Mouse (Mus musculus): Measurements from ENCODE around the gene Slc38a4. TPM values are rescaled to one million over a fixed set of nuclear protein-coding genes. Genes with fewer than 3 reads are reported as not detected.

The Slc38a4 gene
- polyA plus RNA-seq, 1 experiment from 2014 or later = 28.6 TPM

DNA sequence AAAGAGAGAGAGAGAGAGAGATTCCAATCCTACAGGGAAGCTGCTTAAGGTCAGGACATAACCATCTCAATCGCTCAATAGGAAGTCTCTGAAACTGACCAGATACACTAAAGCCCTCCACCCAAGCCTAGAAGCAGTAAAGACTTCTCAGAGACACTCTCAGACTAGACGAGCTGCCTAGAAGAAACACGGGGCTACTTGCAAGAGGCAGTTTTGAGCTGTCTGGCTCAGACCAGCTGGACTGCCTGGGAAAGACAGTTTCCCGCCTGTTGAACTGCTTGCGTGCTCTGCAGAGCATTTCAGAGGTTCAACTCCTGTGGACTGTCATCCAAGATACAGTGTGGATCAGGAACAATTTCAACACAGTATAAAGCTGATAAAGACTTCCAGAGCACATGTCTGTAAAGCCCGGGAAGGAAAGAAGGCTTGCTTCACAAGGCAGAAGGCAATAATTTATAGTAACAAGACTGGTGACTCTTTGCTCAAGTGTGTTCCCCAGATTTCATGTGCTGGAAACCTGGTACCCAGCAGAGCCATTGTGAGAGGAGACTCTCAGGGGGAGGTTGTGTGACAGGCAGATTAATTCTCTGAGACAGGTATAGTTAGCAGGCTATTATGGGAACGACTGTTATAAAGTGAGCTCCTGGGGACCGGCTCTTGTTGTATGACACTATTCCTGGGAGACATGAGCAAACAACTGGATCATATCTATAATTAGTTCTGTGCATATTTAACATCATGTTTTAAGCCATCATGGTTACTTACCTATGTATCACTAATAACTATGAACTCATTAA lies 11.8 kb upstream of the Slc38a4 start:
- Histone ChIP-seq H3K9me3 (no peaks in the 10 kb centered on the region), H3K36me3 (no peaks in the 10 kb centered on the region), H3K4me1 (replicated peaks) (peaks cover under 1% of the 10 kb centered on the region; the same call in 1 of the 2 replicates), H3K27ac (no peak overlapping the region), H3K27me3 (ENCODE audit: insufficient read depth, poor library complexity, severe bottlenecking) (no peaks in the 10 kb centered on the region), H3K4me3 (no peak overlapping the region)
- no peak for DNase-seq (ENCODE audit: low spot score)
- 77% methylated on average over 8 of the region's 8 CpGs for WGBS

DNA sequence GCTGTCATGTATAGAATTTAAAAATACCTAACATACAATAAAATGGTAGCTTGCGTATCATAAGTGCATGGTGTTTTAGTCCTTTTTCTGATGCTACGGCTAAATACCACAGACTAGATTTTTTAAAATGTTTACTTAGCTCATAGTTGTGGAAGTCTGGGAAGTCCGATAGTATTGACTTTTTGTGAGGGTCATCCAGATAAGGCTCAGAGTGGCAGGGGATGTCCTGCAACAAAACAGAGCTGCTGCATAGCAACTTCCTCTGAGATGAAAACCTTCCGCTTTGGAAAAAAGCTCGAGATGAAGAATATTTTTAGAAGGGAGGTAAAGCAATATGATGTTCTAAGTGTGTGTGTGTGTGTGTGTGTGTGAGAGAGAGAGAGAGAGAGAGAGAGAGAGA lies 11.2 kb upstream of the Slc38a4 start:
- DNase-seq (ENCODE audit: low spot score) = no peak
- Histone ChIP-seq H3K27ac (no peak overlapping the region), H3K27me3 (ENCODE audit: insufficient read depth, poor library complexity, severe bottlenecking) (no peaks in the 10 kb centered on the region), H3K9me3 (no peaks in the 10 kb centered on the region), H3K36me3 (no peaks in the 10 kb centered on the region), H3K4me1 (replicated peaks) (no peaks in the 10 kb centered on the region), H3K4me3 (no peak overlapping the region)
- 85% methylated on average over 5 of the region's 5 CpGs for WGBS

DNA sequence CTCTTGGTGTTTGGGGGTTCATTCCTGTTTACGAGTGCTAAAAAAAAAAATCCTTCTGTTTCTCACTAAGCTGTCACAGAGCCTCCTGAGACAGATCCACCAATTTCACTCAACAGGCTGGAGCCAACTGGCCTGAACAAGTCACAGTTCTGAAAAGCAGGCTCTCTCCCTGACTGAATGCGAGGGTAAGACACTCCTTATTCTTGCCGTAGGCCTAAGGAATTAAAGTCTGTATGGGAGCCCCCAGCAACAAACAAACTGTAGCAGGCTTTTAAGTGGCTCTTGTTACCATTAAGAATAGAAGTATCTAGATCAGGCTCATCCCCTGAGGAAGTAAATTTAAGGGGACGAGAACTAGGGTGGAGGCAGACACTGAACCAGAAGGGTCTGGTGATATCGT lies 7.5 kb upstream of the Slc38a4 start:
- Histone ChIP-seq H3K27ac (no peak overlapping the region), H3K4me3 (no peak overlapping the region), H3K36me3 (no peaks in the 10 kb centered on the region), H3K27me3 (ENCODE audit: insufficient read depth, poor library complexity, severe bottlenecking) (no peaks in the 10 kb centered on the region), H3K4me1 (replicated peaks) (no peaks in the 10 kb centered on the region; the same call in 1 of the 2 replicates), H3K9me3 (no peaks in the 10 kb centered on the region)
- DNase-seq (ENCODE audit: low spot score) = no peak
- 91% methylated on average over 5 of the region's 5 CpGs for WGBS

DNA sequence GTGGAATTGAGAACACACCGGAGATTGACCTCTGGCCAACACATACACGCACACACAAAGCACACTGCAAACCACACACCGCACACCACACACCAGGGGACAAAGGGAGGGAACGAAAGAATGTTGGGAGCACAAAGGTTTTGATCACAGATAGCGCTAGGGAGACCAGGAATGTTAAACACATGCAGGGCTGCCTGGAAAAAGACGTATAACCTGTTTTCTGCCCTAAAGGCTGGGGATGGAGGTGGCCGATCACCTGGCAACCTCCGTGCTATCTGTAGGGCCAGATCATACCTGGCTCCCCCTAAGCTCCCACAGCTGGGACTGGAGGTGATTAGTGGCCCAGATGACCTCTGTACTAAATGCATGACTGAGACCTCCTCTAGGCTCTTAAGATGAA lies 5.2 kb upstream of the Slc38a4 start:
- WGBS = 82% methylated on average over 8 of the region's 8 CpGs
- Histone ChIP-seq H3K27ac (no peak overlapping the region), H3K4me3 (no peak overlapping the region), H3K36me3 (no peaks in the 10 kb centered on the region), H3K27me3 (ENCODE audit: insufficient read depth, poor library complexity, severe bottlenecking) (no peaks in the 10 kb centered on the region), H3K4me1 (replicated peaks) (no peaks in the 10 kb centered on the region; the same call in 1 of the 2 replicates), H3K9me3 (peaks cover under 1% of the 10 kb centered on the region; the same call in 1 of the 2 replicates)
- DNase-seq (ENCODE audit: low spot score) = no peak

DNA sequence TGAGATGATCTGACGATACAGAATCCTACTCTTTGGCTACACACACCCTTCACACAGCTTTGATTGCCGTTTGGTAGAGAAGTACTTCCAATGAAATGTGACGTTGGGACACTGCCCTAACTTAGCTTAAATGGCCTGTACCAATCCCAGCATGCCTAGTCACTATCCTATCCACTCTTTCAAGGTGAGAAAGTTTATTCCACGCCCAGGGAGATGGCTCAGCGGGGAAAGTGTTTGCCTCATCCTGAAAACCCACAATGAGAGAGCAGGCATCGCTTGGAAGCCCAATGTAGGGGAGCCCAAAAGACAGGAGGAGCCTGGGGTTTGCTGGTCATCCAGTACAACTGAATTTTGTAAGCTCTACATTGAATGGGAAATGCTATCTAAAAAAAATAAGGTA lies 4.8 kb upstream of the Slc38a4 start:
- 92% methylated on average over 6 of the region's 6 CpGs for WGBS
- Histone ChIP-seq H3K4me1 (replicated peaks) (no peaks in the 10 kb centered on the region; the same call in 1 of the 2 replicates), H3K27me3 (ENCODE audit: insufficient read depth, poor library complexity, severe bottlenecking) (no peaks in the 10 kb centered on the region), H3K4me3 (no peak overlapping the region), H3K9me3 (peaks cover 5% of the 10 kb centered on the region), H3K27ac (no peak overlapping the region), H3K36me3 (no peaks in the 10 kb centered on the region)
- no peak for DNase-seq (ENCODE audit: low spot score)

DNA sequence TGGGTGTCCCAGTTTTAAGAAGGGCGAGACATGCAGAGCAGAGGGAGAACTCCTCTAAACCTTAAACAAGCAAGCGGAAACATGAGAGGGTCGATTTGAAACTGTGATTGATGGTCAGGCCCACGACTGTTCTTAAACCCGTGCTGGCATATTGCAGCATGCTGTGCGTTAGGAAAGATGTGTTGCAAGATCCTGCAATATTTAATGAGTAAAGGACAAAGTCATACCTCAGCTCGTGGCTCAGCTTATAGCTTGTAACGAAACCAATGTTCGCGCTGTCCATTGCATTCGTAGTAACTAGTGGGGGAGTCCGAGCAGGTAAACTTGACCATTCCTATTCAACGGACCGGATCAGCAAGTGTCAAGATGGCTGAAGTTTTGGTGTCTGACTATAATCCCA lies 4.3 kb upstream of the Slc38a4 start:
- H3K27ac ChIP-seq = no peak overlapping the region
- H3K27me3 ChIP-seq (ENCODE audit: insufficient read depth, poor library complexity, severe bottlenecking) = no peaks in the 10 kb centered on the region
- H3K9me3 ChIP-seq = peaks cover 10% of the 10 kb centered on the region
- H3K4me1 ChIP-seq (replicated peaks) = no peaks in the 10 kb centered on the region; the same call in 1 of the 2 replicates
- H3K36me3 ChIP-seq = no peaks in the 10 kb centered on the region
- no peak overlapping the region for H3K4me3 ChIP-seq
- DNase-seq (ENCODE audit: low spot score) = no peak
- WGBS = 91% methylated on average over 14 of the region's 14 CpGs

DNA sequence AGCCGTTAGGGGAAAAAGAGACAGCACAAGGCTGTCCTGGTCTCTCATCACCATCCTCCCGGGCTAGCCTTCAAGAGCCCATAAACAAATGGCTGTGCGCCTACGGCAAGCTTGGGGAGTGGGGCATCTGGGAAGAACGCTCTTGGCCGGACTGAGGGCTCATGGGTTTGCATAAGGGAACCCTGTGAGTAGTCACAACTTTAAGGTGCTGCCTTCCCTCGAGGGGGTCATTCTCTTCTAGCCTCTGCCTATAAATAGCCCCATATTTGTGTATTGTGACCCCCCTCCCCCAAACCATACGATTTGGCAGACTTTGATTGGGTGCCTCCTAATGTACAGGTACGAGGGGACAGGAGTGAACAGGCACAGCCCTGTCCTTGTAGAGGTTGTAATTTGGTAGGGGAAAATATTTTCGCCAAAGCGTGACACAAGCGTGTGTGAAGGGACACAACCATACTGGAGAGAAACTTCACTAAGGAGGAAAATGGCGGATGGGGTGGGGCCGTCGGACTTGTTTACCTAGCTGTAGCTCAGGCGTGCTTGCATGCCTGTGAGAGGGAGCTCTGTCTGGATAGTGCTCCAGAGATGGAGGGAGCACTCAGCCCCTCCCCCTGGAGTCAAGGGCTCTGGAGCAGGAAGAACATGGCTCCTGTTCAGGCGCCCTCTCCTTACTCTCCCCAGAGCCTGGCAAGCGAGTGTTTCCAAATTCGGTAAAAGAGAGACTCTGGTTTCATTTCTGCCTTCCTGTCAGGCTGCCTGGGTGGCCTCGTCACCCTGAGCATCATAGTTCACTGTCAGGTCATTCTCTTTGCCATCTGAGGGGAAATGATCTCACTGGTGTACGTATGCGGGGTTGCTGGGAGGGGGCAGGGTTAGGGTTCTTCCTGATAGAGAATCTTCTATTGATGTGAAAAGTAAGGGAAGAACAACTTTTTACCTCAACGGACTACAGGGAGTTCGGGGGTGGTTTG lies 3.6 kb upstream of the Slc38a4 start:
- WGBS = 87% methylated on average over 24 of the region's 24 CpGs
- Histone ChIP-seq H3K4me1 (replicated peaks) (no peaks in the 10 kb centered on the region; the same call in none of the 2 replicates), H3K27me3 (ENCODE audit: insufficient read depth, poor library complexity, severe bottlenecking) (no peaks in the 10 kb centered on the region), H3K36me3 (no peaks in the 10 kb centered on the region), H3K4me3 (no peak overlapping the region), H3K27ac (no peak overlapping the region; the same call in 1 of the 2 replicates), H3K9me3 (peaks cover 17% of the 10 kb centered on the region)
- no peak for DNase-seq (ENCODE audit: low spot score)

DNA sequence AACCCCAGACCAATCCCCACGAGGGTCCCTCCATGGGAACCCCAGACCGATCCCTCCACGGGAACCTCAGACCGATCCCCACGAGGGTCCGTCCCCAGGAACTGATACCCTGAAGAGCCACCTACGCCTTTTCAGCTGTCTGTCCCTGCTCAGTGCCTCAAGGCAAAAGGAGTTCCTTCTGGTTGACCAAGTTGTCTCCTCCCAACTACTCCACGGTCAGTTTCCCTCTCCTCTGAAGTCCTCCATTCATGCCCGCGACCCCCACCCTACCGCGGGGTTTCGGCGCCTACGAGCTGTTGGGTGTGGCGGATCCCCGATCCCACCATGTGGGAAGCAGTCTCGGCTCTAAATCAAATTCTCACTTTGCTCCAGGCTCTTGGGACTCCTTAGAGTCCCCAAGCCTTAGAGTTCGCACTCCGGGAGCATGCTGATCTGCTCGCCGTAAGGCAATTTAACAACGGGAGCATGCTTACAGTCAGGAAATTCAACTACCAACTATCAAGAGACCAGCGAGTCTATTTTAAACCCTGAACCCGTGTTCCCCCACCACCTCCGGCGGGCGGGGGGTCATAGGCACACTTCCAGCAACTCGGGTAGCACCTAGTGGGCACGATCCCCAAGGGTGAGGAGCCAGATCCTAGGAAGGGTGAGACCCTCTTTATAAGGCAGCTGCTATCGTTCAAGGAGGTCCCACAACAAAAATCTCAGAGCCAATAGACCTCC lies 828 bp downstream of the Slc38a4 start:
- Histone ChIP-seq H3K36me3 (no peaks in the 10 kb centered on the region), H3K27me3 (ENCODE audit: insufficient read depth, poor library complexity, severe bottlenecking) (no peaks in the 10 kb centered on the region), H3K4me3 (peak overlapping the region; percentile 53), H3K9me3 (peaks cover 23% of the 10 kb centered on the region), H3K4me1 (replicated peaks) (peaks cover 3% of the 10 kb centered on the region), H3K27ac (peak overlapping the region; percentile 25)
- peak; percentile 34 for DNase-seq (ENCODE audit: low spot score)
- 44% methylated on average over 31 of the region's 31 CpGs for WGBS

DNA sequence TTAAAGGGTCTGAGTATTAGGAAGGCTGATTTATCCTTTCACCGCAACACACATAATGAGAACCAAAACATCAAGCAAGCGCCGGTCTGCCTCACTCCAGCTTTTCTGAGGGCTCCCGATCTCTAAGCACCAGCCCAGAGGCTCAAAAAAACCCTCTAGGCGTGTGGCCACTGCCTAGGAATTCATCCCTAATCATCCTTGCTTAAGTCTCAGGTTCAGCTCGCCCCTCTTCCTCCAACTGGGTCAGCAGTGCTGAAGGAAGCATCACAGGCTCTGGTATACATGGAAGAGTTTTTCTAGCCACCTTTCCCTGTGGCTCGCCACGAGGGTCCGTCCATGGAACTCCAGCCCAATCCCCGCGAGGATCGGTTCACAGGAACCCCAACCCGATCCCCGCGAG lies 1.6 kb downstream of the Slc38a4 start:
- no peaks in the 10 kb centered on the region for H3K27me3 ChIP-seq (ENCODE audit: insufficient read depth, poor library complexity, severe bottlenecking)
- H3K27ac ChIP-seq = peak overlapping the region; percentile 25
- H3K4me1 ChIP-seq (replicated peaks) = peaks cover 11% of the 10 kb centered on the region
- no peaks in the 10 kb centered on the region for H3K36me3 ChIP-seq
- DNase-seq (ENCODE audit: low spot score) = no peak
- WGBS = 50% methylated on average over 15 of the region's 15 CpGs
- H3K9me3 ChIP-seq = peaks cover 23% of the 10 kb centered on the region
- H3K4me3 ChIP-seq = peak overlapping the region; percentile 53

DNA sequence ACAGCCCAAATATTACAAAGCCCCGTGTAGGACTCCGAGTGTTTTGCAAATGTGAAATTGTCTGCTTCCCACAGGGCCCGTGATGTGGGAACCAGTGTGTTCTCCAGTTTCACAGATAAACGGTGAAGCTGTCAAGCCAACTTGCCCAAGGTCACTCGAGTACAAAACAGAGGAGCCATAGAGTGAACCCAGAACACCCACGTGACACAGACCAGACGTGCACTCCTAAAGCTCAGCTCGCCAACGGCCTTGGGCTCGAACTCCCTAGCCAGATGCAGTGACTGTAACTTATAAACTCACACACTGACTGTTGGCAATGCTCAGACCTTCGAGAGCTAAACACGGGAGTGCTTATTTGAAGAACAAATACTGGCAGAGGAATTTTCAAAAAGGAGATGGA lies 5.3 kb downstream of the Slc38a4 start:
- 65% methylated on average over 12 of the region's 12 CpGs for WGBS

DNA sequence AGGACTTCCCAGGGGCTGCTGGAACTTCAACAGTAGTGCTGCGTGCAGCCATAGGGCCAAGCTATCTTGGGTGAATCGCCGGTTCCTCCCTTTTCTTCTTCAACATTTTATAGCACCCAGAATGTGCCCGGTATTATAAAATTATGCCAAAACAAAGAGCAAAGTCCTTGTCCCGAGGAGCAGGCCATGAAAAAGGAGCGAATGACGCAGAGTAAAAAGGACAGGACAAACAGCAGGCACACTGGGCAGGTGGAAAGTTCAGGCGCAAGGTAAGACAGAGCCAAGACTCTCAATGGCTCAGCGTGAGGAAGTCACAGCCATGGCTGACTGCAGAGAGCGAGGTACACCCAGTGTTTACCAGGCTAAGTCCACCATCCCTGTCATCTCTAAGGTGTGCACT lies 5.7 kb downstream of the Slc38a4 start:
- WGBS = 65% methylated on average over 10 of the region's 10 CpGs
- peak overlapping the region; percentile 54 for H3K27ac ChIP-seq
- no peaks in the 10 kb centered on the region for H3K36me3 ChIP-seq
- H3K27me3 ChIP-seq (ENCODE audit: insufficient read depth, poor library complexity, severe bottlenecking) = no peaks in the 10 kb centered on the region
- peaks cover 13% of the 10 kb centered on the region for H3K9me3 ChIP-seq
- H3K4me3 ChIP-seq = no peak overlapping the region
- H3K4me1 ChIP-seq (replicated peaks) = peaks cover 14% of the 10 kb centered on the region
- no peak for DNase-seq (ENCODE audit: low spot score)

More for the DNA sequence above, 5.3 kb downstream of the Slc38a4 start:
- no peak for DNase-seq (ENCODE audit: low spot score)
- Histone ChIP-seq H3K4me1 (replicated peaks) (peaks cover 14% of the 10 kb centered on the region), H3K9me3 (peaks cover 17% of the 10 kb centered on the region), H3K27ac (no peak overlapping the region), H3K4me3 (no peak overlapping the region), H3K36me3 (no peaks in the 10 kb centered on the region), H3K27me3 (ENCODE audit: insufficient read depth, poor library complexity, severe bottlenecking) (no peaks in the 10 kb centered on the region)

DNA sequence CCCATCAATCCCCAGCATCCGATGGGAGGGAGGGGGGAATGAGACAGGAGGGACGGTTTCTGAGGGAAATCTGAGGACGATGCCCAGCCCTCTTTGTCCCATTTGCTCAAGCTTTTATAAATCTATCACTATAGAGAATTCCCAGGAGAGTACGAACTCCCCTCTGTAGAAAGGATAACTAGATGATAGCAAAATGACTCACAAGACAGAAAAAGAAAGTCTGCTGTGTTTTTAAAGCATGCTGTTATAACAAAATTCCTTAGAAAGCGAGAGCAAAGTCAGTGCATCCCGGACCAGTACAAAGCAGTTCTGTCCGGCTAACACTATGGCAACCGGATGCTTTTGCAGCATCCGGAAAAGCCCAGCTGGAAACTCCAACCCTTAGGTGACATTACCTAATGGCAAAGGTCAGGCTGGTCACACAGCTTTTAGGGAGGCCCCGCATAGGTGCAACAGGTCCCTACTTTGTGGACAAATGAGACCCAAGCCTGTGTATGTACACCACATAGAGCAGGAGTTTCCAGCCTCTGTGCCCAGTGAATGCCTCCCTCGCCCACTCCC lies 6.4 kb downstream of the Slc38a4 start:
- DNase-seq (ENCODE audit: low spot score) = no peak
- H3K4me1 ChIP-seq (replicated peaks) = peaks cover 14% of the 10 kb centered on the region
- H3K4me3 ChIP-seq = no peak overlapping the region
- H3K9me3 ChIP-seq = peaks cover 6% of the 10 kb centered on the region
- no peaks in the 10 kb centered on the region for H3K36me3 ChIP-seq
- no peaks in the 10 kb centered on the region for H3K27me3 ChIP-seq (ENCODE audit: insufficient read depth, poor library complexity, severe bottlenecking)
- H3K27ac ChIP-seq = peak overlapping the region; percentile 54
- 59% methylated on average over 11 of the region's 11 CpGs for WGBS
